Mouse (Mus musculus) kidney, adult 2 months (tissue): ENCODE results near the gene Hspd1. TPM values are rescaled to one million over a fixed set of nuclear protein-coding genes. Genes with fewer than 3 reads are reported as not detected.
A peak's percentile ranks its signal among the peaks of the same experiment; 100 is the strongest.

Experiments
- DNase-seq: peaks from one replicate; pipeline ENCODE4 v3.0.0; 2021
- H3K27ac ChIP-seq: fragments of 200-500 bp; 2 replicates; pipeline ENCODE4 v1.5.1; 2012; ENCODE audit warnings: low read depth, low read length, control low read depth, inconsistent platforms; ENCODE audit not compliant: insufficient read depth
- H3K27me3 ChIP-seq: fragments of 200-500 bp; replicated peaks from 2 replicates; pipeline ENCODE4 v1.6.1; 2012; ENCODE audit warnings: mild to moderate bottlenecking, moderate library complexity, low read length, inconsistent platforms; ENCODE audit not compliant: control insufficient read depth, insufficient read depth
- H3K36me3 ChIP-seq: fragments of 200-500 bp; 2 replicates; pipeline ENCODE4 v1.6.1; 2012; ENCODE audit warnings: mild to moderate bottlenecking, moderate library complexity, low read length, inconsistent platforms; ENCODE audit not compliant: control insufficient read depth, insufficient read depth
- H3K4me1 ChIP-seq: fragments of 200-500 bp; 2 replicates; pipeline ENCODE4 v1.6.1; 2011; ENCODE audit warnings: low read length; ENCODE audit not compliant: control insufficient read depth, insufficient read depth
- H3K4me3 ChIP-seq: fragments of 200-500 bp; 2 replicates; pipeline ENCODE4 v1.5.1; 2011; ENCODE audit warnings: mild to moderate bottlenecking, low read depth, low read length, control low read depth; ENCODE audit not compliant: insufficient read depth
- CTCF ChIP-seq: fragments of 200-500 bp; conservative IDR thresholded peaks from 2 replicates; pipeline ENCODE4 v1.5.1; 2011; ENCODE audit warnings: low read depth, mild to moderate bottlenecking, control low read depth, low read length, moderate library complexity, mixed read lengths; ENCODE audit not compliant: insufficient read depth, insufficient read length
- POLR2A ChIP-seq: fragments of 200-500 bp; IDR thresholded peaks from one replicate; pipeline ENCODE4 v1.6.1; 2011; ENCODE audit warnings: low read depth, low read length, control low read depth
- WGBS: fragments of 180-500 bp; shearing (Covaris S2); methylation state at CpG from one replicate; pipeline ENCODE4 v1.1.7; 2018; 5-methylcytosine and 5-hydroxymethylcytosine counted together
- polyA plus RNA-seq: library from polyadenylated mRNA; depleted of rRNA; stranded (reverse); fragments of >200 nt; gene quantifications from 2 replicates; pipeline ENCODE4 v1.2.3, GENCODE M21; 2012

Hspd1 gene
- polyA plus RNA-seq, 1 experiment, result 99.8 TPM

DNA sequence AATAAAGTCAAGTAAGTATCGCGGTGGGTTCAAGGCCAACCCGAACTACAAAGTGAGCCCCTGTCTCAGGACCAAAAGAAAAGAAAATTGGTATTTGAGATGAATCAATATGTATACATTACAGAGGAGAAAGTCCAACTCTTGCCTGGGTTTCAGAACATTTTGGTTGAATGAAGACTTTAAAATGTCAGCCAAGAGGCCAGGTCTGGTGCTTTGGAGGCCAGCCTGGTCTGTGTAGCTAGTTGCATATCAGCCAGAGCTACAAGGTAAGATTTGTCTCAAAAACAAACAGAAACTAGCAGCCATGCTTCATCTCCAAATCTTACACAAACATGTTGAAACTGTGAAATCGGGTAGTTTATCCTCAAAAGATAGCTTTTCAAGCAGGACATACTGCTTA, 34.4 kb downstream of the Hspd1 start:
- peak overlapping the region; percentile 96 for H3K27ac ChIP-seq
- H3K36me3 ChIP-seq, result no peaks in the 10 kb centered on the region; the same call in 1 of the 2 replicates
- no peaks in the 10 kb centered on the region for H3K27me3 ChIP-seq
- peaks cover 23% of the 10 kb centered on the region; the same call in 1 of the 2 replicates for H3K4me1 ChIP-seq
- peak overlapping the region; percentile 80 for H3K4me3 ChIP-seq
- WGBS, result 56% methylated on average over 4 of the region's 4 CpGs
- TF ChIP-seq CTCF, result no peak
- no peak for DNase-seq

DNA sequence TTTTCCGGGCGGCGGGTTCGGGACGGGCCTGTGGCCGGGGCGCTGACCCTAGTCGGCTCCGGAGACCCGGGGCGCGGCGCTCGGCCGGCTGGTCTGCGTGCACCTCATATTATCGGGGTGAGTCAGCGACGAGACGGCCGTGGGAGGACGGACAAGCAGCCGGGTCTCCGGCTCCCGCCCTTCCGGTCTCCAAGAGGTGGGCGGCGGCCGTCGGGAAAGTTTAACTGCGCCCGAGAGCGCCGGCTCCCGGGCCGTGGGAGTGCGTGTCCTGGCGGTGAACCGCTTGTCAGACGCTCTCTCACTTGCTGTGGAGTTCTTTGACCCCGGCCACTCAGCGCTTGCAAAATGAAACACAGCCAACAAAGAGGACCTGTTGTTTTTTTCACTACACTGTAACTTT, 35.0 kb downstream of the Hspd1 start:
- no peaks in the 10 kb centered on the region; the same call in 1 of the 2 replicates for H3K36me3 ChIP-seq
- WGBS, result 1% methylated on average over 42 of the region's 42 CpGs
- H3K4me1 ChIP-seq, result peaks cover 23% of the 10 kb centered on the region; the same call in 1 of the 2 replicates
- no peaks in the 10 kb centered on the region for H3K27me3 ChIP-seq
- DNase-seq, result peak; percentile 89
- TF ChIP-seq CTCF (no peak), POLR2A (no peak)
- peak overlapping the region; percentile 96 for H3K27ac ChIP-seq
- peak overlapping the region; percentile 80 for H3K4me3 ChIP-seq

DNA sequence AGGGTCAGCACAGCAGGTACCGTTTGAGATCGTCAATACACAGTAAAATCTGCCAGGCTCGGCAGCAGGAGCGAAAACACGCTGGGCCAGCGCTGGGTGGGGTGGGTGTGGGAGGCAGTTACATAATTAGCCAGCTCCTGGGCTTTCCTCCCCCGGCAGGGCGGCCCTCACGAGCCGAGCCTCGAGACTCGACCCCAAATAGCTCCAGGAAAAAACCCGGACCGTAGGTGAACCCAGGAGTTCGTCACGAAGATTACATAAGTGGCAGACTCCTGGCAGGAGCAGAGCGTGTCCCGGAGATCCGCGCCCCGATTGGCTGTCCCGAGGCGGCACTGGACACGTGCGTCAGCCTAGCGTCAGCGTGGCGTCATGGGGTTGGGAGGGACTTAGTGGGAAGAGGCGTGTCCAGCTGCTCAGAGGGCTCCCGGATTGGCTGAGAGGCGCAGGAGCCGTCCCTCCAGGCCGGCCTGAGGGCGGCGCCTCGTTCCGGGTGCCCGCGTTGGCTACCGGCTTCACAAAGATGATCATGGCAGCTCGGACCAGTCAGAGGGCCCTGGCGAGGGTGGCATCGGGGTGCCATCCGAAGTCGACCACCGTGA, 35.6 kb downstream of the Hspd1 start, which contains the start of gene Coq10b:
Gene Coq10b, plus strand, starts transcription at position 416 of the 599 bp plus-strand sequence.
- DNase-seq, result peak; percentile 99
- Histone ChIP-seq H3K4me3 (peak within 1 kb of the TSS; percentile 80), H3K27me3 (no peaks in the 10 kb centered on the region), H3K4me1 (peaks cover 23% of the 10 kb centered on the region; the same call in 1 of the 2 replicates), H3K36me3 (no peaks in the 10 kb centered on the region; the same call in 1 of the 2 replicates), H3K27ac (peak within 1 kb of the TSS; percentile 100)
- TF ChIP-seq CTCF (0 out of 2 replicates have a peak, but pooled peaks have one; percentile 10), POLR2A (peak; percentile 39)
- under 1% methylated on average over 46 of the region's 46 CpGs for WGBS

DNA sequence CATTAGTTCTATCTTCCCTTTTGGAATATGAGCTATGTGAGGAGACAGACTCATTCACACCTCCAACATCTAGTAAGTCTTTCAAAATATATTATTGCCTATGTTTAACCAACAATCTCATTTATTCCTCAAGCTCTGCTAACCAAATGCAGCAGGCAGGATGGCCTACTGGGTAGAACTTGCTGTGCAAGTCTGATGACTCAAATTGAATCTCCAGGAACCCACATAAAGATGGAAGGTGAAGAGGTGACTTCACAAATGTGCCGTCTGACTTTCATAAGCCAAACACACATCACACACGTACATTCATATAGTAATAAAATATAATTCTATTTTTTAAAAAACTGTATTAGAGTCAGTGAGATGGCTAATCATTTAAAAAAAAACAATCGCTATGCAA, 36.4 kb downstream of the Hspd1 start:
- Histone ChIP-seq H3K36me3 (no peaks in the 10 kb centered on the region; the same call in 1 of the 2 replicates), H3K4me1 (peaks cover 20% of the 10 kb centered on the region; the same call in 1 of the 2 replicates), H3K4me3 (no peak overlapping the region), H3K27me3 (no peaks in the 10 kb centered on the region), H3K27ac (peak overlapping the region; percentile 100)
- TF ChIP-seq CTCF (no peak), POLR2A (no peak)
- WGBS, result 79% methylated on average over 3 of the region's 3 CpGs
- DNase-seq, result no peak

DNA sequence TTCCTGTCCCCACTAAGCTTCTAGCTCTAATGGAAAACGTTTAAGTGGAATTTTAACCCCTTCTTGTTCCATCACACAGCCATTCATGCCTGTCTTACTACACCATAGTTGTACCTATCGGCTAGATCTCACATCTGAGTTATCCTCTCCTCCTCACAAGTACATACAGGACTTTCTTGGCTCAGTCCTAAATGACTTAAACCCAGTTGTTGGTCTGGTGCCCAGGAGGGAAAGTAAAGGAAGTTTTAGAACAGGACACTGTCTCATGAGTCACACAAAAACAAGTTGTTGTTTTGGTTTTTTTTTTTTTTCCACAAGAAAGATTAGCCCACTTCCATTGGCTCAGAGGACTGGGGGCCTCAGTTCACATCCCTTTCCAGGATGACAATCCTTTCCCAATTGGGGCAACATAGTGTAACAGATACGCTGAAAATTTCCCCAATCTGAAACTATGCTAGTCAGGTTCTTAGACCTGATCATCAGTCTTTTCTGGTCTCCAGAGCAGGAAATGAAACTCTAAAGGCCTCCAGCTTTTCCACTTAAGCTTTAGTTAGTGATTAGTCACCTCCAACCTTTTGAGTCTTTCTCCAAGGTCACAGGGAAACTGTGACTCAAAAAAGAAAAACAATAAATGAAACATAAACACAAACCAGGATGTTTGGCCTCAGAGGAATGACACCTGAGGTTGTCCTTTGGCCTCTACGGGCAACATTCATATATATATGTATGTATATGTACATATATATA, 39.0 kb downstream of the Hspd1 start:
- DNase-seq, result no peak
- Histone ChIP-seq H3K27me3 (no peaks in the 10 kb centered on the region), H3K4me3 (no peak overlapping the region), H3K27ac (peak overlapping the region; percentile 80; the same call in 1 of the 2 replicates), H3K36me3 (no peaks in the 10 kb centered on the region), H3K4me1 (peaks cover 11% of the 10 kb centered on the region; the same call in 1 of the 2 replicates)
- 59% methylated on average over 4 of the region's 4 CpGs for WGBS
- TF ChIP-seq POLR2A (no peak), CTCF (no peak)

DNA sequence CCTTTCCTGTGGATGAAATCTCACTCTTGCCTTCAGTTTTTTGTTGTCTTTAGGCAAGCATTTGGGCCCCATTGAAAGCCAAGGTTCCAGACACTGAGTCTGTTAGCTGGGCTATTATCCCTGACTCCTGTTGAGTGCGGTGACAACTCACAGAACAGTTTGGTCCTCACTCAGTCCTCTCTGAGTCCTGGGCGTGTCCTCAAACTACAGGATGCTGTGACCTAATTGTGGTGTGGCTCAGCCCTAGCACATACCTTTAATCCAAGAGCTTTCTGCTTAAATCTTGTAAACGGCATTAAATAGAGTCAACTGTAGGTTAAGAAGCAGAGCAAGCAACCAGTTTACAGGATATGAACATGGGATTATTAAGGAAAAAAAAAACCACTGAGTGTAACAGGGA, 44.9 kb downstream of the Hspd1 start:
- no peak for DNase-seq
- no peaks in the 10 kb centered on the region for H3K4me1 ChIP-seq
- H3K27ac ChIP-seq, result no peak overlapping the region
- TF ChIP-seq CTCF (no peak), POLR2A (no peak)
- no peaks in the 10 kb centered on the region for H3K27me3 ChIP-seq
- no peak overlapping the region for H3K4me3 ChIP-seq
- no peaks in the 10 kb centered on the region for H3K36me3 ChIP-seq
- WGBS, result 84% methylated on average over 3 of the region's 3 CpGs

DNA sequence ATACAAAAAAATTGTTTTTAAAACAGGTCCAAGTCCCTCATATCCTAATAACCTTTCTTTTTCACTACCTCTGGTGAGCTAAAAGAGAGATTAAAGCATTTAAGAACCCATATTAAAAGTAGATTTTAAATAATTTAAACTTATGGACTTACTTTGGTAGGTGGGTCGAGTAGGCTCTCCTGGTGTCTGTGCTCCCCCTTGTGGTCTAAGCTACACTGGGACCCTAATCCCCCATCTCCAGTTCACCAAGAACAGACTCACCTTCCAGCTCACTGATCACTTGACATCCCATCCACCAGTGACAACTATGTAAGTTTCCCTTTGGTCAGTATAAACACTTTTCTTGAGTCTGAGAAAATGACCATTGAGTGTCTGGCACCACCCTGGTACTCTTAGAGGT, 45.8 kb downstream of the Hspd1 start:
- WGBS, result 81% methylated on average over 1 of the region's 1 CpGs

More for the DNA sequence above, 45.8 kb downstream of the Hspd1 start:
- no peak overlapping the region for H3K4me3 ChIP-seq
- H3K27ac ChIP-seq, result no peak overlapping the region
- DNase-seq, result no peak
- no peaks in the 10 kb centered on the region for H3K36me3 ChIP-seq
- no peaks in the 10 kb centered on the region for H3K27me3 ChIP-seq
- H3K4me1 ChIP-seq, result no peaks in the 10 kb centered on the region
- TF ChIP-seq CTCF (0 out of 2 replicates have a peak, but pooled peaks have one; percentile 11), POLR2A (no peak)
